Mouse (Mus musculus) T-cell, adult 2 months (primary cell): Measurements from ENCODE around the gene Abraxas1.

ENCODE experiments used
- DNase-seq: peaks from one replicate; pipeline ENCODE4 v3.0.0; 2022; ENCODE audit warnings: low spot score

Gene Abraxas1

DNA sequence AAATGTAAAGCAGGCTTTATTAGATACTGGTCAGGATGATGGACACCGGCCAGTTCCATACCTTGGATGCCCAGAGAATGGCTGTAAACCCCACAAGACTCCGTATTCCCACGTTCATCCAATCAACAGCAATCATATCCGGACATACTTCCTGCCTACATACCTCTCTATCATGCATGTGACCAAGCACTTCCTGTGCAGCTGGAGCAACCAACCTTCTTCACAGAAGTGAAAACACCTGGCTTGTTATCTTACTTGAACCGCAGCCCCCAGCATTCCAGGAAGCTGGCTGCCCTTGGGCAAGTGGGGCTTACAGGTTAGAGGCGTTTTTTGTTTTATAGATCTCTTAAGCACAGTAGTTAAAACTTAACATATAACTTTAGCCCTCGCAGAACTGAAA lies 2.1 kb upstream of the Abraxas1 start:
- no peak for DNase-seq

- DNase-seq = no peak
Observed at GRCm38 (mm10) chr5:100821375-100821774, 610 bp upstream of the Abraxas1 start.

GRCm38 (mm10) chr5:100819568-100820480 lies 941 bp downstream of the Abraxas1 start:
- DNase-seq = peak; percentile 16

- no peak for DNase-seq
Observed at GRCm38 (mm10) chr5:100818341-100818740, 2.4 kb downstream of the Abraxas1 start.

DNA sequence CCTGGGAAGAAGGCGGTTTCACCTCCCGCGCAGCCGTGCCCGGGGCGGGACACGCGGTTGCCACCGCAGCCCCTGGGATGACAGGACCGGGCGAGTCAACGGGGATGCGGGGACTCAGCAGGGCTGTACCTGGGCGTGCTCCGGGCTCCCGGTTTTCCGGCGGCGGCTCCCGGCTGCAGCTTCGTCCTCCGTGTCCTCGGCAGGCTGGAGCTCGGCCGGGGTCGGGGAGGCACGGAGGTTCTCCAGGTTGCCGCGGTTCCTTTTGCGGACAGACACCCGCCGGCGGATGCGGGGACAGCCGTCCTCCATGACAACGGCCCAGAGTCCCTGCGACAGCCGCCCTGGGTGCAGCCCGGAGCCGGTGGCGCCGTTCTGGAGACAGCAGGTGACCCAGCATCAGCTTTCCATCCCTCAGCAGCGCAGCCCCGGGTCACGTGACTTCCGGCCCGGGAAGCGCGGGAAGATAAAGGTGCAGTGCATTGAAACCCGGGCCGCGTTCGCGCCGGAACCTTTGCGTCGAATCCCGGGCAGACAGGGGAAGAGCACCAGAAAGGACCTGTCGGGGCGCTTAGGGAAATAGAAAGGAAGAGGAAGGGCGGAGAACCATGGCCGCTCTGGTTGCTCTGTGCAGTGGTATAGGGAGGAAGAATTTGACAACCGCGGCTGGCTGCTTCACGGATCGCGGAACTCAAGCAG lies 22.5 kb downstream of the Abraxas1 start, which contains the start of the genes Helq and Mrps18c:
Gene Helq (minus strand): TSS at position 434 of the 696 bp plus-strand sequence.
Gene Mrps18c (plus strand): TSS at position 463 of the 696 bp plus-strand sequence.
- peak; percentile 90 for DNase-seq

- DNase-seq = no peak
Observed at GRCm38 (mm10) chr5:100794084-100794483, 26.7 kb downstream of the Abraxas1 start.

GRCm38 (mm10) chr5:100792261-100792660 lies 28.5 kb downstream of the Abraxas1 start:
- no peak for DNase-seq

DNA sequence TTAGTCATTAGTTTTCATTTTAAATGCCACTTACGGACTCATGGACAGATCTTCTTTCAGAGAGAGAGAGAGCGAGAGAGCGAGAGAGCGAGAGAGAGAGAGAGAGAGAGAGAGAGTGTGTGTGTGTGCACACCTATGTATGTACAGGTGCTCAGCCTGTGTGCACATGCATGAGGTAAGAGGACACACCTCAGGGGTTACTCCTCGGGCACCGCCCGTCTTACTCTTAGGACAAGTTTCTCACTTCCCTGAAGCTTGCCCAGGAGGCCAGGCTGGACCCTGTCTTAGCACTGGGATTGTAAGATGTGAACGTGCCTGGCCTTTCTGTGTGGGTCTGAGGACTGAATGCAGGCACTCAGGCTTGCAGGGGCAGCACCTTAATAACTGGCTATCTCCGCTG lies 33.2 kb downstream of the Abraxas1 start:
- no peak for DNase-seq

GRCm38 (mm10) chr5:100779002-100779401 lies 41.8 kb downstream of the Abraxas1 start:
- no peak for DNase-seq

- DNase-seq = no peak
Observed at GRCm38 (mm10) chr5:100776900-100777299, 43.9 kb downstream of the Abraxas1 start.

- DNase-seq = no peak
Observed at GRCm38 (mm10) chr5:100775778-100776404, 44.9 kb downstream of the Abraxas1 start.

- no peak for DNase-seq
Observed at GRCm38 (mm10) chr5:100771575-100771974, 49.2 kb downstream of the Abraxas1 start.

GRCm38 (mm10) chr5:100766026-100766425 lies 54.7 kb downstream of the Abraxas1 start:
- DNase-seq = no peak

DNA sequence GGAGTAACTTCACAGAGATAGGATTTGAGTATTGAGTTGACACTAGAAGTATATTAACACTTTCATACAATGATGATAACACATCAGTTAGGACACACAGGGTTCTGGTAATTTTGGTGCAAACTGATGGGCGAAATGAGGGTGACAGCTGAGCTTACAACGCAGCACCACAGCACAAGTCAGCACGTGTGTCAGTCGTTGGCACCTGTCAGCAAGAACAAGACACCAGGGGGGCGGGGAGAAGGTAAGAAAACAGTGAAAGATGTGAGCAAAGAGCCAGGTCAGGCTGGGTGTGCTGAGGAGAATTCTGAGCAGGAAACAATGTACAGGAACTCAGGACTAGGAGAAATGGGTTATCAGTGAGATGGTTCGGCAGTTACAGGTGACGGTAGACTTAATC lies 59.0 kb downstream of the Abraxas1 start:
- DNase-seq = no peak

DNA sequence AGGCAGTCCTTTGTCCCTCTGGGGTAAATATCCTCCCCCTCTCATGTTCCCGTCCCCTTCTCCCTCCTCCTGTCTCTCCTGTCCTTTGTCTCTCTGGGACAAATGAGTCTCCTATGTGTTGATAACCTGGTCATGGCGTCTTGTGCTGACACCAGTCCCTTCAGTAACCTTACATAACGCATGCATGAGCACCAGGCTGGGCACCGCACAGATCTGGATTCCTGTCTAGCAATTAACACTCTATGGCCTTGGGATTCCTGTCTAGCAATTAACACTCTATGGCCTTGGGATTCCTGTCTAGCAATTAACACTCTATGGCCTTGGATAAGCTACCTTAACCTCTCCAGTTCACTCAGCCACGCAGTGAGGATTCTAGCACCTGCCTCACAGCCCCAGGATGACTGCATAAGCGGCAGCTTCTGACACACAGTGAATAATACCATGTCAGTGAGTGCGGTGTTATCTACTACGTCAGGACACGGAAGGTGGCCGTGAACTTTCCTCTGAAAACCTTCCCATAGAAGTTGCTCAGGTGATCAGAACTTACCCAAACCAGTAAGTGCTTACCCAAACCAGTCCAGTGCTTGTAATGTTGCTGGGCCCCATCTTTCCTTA lies 60.6 kb downstream of the Abraxas1 start:
- no peak for DNase-seq

- DNase-seq = no peak
Observed at GRCm38 (mm10) chr5:100758121-100758520, 62.6 kb downstream of the Abraxas1 start.
